Mouse (Mus musculus): ENCODE data around the gene Uts2. TPM values are rescaled to one million over a fixed set of nuclear protein-coding genes. Genes with fewer than 3 reads are reported as not detected.
"Not testable (repeated sequence)": the region's sequence is repeated elsewhere in the genome, so short reads cannot be mapped to it uniquely, and the experiment has no call there.

Uts2 gene
- polyA plus RNA-seq, 1 experiment from 2014 or later = not detected

GRCm38 (mm10) chr4:151001397-151001796, 4.5 kb downstream of the Uts2 start:
- Histone ChIP-seq H3K9me3 (replicated peaks; ENCODE audit: control insufficient read depth, low read length) (no peaks in the 10 kb centered on the region), H3K36me3 (ENCODE audit: control insufficient read depth, insufficient read depth) (peaks cover 8% of the 10 kb centered on the region; the same call in 1 of the 2 replicates), H3K9ac (ENCODE audit: low read length) (no peak overlapping the region), H3K4me1 (ENCODE audit: control insufficient read depth, insufficient read depth, low read length) (no peaks in the 10 kb centered on the region), H3K27ac (ENCODE audit: low read length) (no peak overlapping the region), H3K4me3 (ENCODE audit: low read length) (no peak overlapping the region), H3K4me2 (ENCODE audit: low read depth, low read length) (no peak overlapping the region), H3K27me3 (ENCODE audit: control insufficient read depth, insufficient read depth, low read length) (no peaks in the 10 kb centered on the region)
- ATAC-seq (replicated peaks; ENCODE audit: extremely low read depth, insufficient read depth, low FRiP score) = no peak
- WGBS = 68% methylated on average over 13 of the region's 13 CpGs

DNA sequence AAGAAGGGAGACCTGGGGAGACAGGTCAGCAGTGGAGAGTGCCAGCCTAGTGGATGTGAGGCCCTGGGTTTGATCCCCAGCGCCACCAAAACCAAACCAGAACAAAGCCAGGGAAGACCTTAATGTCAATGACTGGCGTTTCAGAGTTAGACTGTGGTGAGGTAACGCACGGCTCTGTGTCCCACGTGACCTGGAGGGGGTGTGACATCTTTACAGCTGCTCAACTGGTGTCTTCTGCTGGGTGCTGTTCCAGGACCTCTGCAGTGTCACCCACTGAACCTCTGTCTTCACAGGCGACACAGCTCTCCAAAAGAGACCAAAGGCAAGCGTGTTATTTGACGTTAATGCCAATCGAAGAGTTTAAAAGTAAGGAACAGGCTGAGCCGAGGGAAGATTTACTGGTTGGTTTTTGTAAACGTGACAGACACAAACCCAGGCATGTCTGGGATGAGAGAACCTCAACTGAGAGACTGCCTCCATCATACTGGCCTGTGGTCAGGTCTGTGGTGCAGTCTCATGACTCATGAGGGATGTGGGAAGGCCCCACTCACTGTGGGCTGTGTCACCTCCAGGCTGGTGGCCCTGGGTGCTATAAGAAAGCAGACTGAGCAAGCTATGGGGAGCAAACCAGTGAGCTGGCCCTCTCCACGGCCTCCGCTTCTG, 8.9 kb downstream of the Uts2 start:
- Histone ChIP-seq H3K27ac (ENCODE audit: low read length) (no peak overlapping the region), H3K4me3 (ENCODE audit: low read length) (no peak overlapping the region), H3K4me2 (ENCODE audit: low read depth, low read length) (no peak overlapping the region), H3K9me3 (replicated peaks; ENCODE audit: control insufficient read depth, low read length) (no peaks in the 10 kb centered on the region), H3K27me3 (ENCODE audit: control insufficient read depth, insufficient read depth, low read length) (no peaks in the 10 kb centered on the region), H3K4me1 (ENCODE audit: control insufficient read depth, insufficient read depth, low read length) (no peaks in the 10 kb centered on the region), H3K36me3 (ENCODE audit: control insufficient read depth, insufficient read depth) (peaks cover 8% of the 10 kb centered on the region; the same call in 1 of the 2 replicates), H3K9ac (ENCODE audit: low read length) (no peak overlapping the region)
- ATAC-seq (replicated peaks; ENCODE audit: extremely low read depth, insufficient read depth, low FRiP score) = no peak
- 85% methylated on average over 13 of the region's 13 CpGs for WGBS

DNA sequence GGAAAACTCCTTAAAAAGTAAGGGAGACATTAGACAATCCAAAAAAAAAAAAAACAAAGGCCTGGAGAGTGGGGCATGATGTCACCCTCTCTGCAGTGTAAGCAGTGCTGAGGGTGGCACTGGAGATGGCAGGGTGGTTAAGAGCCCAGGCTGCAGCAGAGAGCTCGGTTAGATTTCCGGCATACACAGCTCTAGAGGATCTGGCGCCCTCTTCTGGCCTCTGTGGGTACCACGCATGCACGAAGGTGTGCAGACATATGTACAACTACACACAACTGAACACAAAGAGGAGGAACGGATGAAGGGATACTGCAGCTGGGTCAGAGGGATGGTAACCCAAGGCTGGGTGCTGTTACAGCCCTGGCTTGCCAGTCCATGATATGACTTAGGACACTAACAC, 10.0 kb downstream of the Uts2 start:
- Histone ChIP-seq H3K9me3 (replicated peaks; ENCODE audit: control insufficient read depth, low read length) (no peaks in the 10 kb centered on the region), H3K4me2 (ENCODE audit: low read depth, low read length) (no peak overlapping the region), H3K9ac (ENCODE audit: low read length) (no peak overlapping the region), H3K27ac (ENCODE audit: low read length) (no peak overlapping the region), H3K4me1 (ENCODE audit: control insufficient read depth, insufficient read depth, low read length) (no peaks in the 10 kb centered on the region), H3K27me3 (ENCODE audit: control insufficient read depth, insufficient read depth, low read length) (no peaks in the 10 kb centered on the region), H3K36me3 (ENCODE audit: control insufficient read depth, insufficient read depth) (peaks cover 8% of the 10 kb centered on the region; the same call in 1 of the 2 replicates), H3K4me3 (ENCODE audit: low read length) (no peak overlapping the region)
- WGBS = 45% methylated on average over 6 of the region's 6 CpGs
- no peak for ATAC-seq (replicated peaks; ENCODE audit: extremely low read depth, insufficient read depth, low FRiP score)

GRCm38 (mm10) chr4:151010316-151010715, 13.4 kb downstream of the Uts2 start:
- 83% methylated on average over 7 of the region's 7 CpGs for WGBS

GRCm38 (mm10) chr4:151015946-151016345, 19.0 kb downstream of the Uts2 start:
- H3K4me1 ChIP-seq (ENCODE audit: control insufficient read depth, insufficient read depth, low read length) = no peaks in the 10 kb centered on the region
- H3K36me3 ChIP-seq (ENCODE audit: control insufficient read depth, insufficient read depth) = peaks cover 11% of the 10 kb centered on the region
- H3K27ac ChIP-seq (ENCODE audit: low read length) = no peak overlapping the region
- 85% methylated on average over 10 of the region's 10 CpGs for WGBS
- H3K27me3 ChIP-seq (ENCODE audit: control insufficient read depth, insufficient read depth, low read length) = no peaks in the 10 kb centered on the region
- no peak for ATAC-seq (replicated peaks; ENCODE audit: extremely low read depth, insufficient read depth, low FRiP score)
- no peak overlapping the region for H3K4me3 ChIP-seq (ENCODE audit: low read length)
- H3K9me3 ChIP-seq (replicated peaks; ENCODE audit: control insufficient read depth, low read length) = no peaks in the 10 kb centered on the region
- no peak overlapping the region for H3K9ac ChIP-seq (ENCODE audit: low read length)
- no peak overlapping the region for H3K4me2 ChIP-seq (ENCODE audit: low read depth, low read length)

More at GRCm38 (mm10) chr4:151010316-151010715, 13.4 kb downstream of the Uts2 start:
- H3K9ac ChIP-seq (ENCODE audit: low read length) = no peak overlapping the region
- peaks cover 7% of the 10 kb centered on the region; the same call in 1 of the 2 replicates for H3K36me3 ChIP-seq (ENCODE audit: control insufficient read depth, insufficient read depth)
- no peaks in the 10 kb centered on the region for H3K4me1 ChIP-seq (ENCODE audit: control insufficient read depth, insufficient read depth, low read length)
- H3K4me3 ChIP-seq (ENCODE audit: low read length) = no peak overlapping the region
- no peaks in the 10 kb centered on the region for H3K27me3 ChIP-seq (ENCODE audit: control insufficient read depth, insufficient read depth, low read length)
- H3K27ac ChIP-seq (ENCODE audit: low read length) = no peak overlapping the region
- H3K9me3 ChIP-seq (replicated peaks; ENCODE audit: control insufficient read depth, low read length) = no peaks in the 10 kb centered on the region
- no peak for ATAC-seq (replicated peaks; ENCODE audit: extremely low read depth, insufficient read depth, low FRiP score)
- H3K4me2 ChIP-seq (ENCODE audit: low read depth, low read length) = no peak overlapping the region

DNA sequence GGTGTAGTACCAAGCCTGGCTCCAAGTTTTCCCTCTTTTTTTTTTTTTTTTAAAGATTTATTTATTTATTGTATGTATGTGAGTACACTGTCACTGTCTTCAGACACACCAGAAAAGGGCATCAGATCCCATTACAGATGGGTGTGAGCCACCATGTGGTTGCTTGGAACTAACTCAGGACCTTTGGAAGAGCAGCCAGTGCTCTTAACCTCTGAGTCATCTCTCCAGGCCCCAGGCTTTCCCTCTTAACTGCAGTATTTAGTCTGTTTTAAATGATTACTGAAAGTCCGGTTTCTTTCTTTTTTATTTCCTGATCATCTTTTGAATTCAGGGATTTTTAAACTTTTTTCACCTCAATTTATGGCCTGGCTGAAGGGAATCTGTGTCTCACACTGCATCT, 20.5 kb downstream of the Uts2 start:
- not testable (repeated sequence) for H3K4me3 ChIP-seq (ENCODE audit: low read length); H3K4me1 ChIP-seq (ENCODE audit: control insufficient read depth, insufficient read depth, low read length); H3K27me3 ChIP-seq (ENCODE audit: control insufficient read depth, insufficient read depth, low read length); ATAC-seq (replicated peaks; ENCODE audit: extremely low read depth, insufficient read depth, low FRiP score); H3K4me2 ChIP-seq (ENCODE audit: low read depth, low read length); H3K9ac ChIP-seq (ENCODE audit: low read length); H3K9me3 ChIP-seq (replicated peaks; ENCODE audit: control insufficient read depth, low read length); H3K27ac ChIP-seq (ENCODE audit: low read length)
- H3K36me3 ChIP-seq (ENCODE audit: control insufficient read depth, insufficient read depth) = peaks cover 11% of the 10 kb centered on the region
- 84% methylated on average over 1 of the region's 1 CpGs for WGBS

GRCm38 (mm10) chr4:151024152-151024551, 27.3 kb downstream of the Uts2 start:
- Histone ChIP-seq H3K4me2 (ENCODE audit: low read depth, low read length) (no peak overlapping the region), H3K27ac (ENCODE audit: low read length) (no peak overlapping the region)
- WGBS = 41% methylated on average over 9 of the region's 9 CpGs

DNA sequence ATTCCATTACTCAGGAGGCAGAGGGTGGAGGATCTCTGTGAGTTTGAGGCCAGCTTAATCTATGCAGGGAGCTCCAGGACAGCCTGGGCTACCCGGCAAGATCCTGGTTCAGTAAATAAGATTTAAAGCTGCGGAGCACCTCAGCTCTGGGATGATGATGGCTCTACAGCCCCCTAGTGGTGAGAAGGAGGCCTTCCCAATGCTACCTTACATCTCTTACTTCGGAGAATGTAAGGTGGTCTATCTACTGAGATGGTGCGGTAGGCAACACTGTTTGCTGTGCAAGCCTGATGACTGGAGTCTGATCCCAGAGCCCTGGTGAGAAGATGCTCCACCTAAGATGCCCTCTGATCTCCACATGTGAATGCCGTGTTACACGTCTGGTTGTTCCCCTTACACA, 30.1 kb downstream of the Uts2 start:
- H3K9me3 ChIP-seq (replicated peaks; ENCODE audit: control insufficient read depth, low read length) = no peaks in the 10 kb centered on the region
- H3K4me3 ChIP-seq (ENCODE audit: low read length) = no peak overlapping the region
- H3K9ac ChIP-seq (ENCODE audit: low read length) = no peak overlapping the region
- H3K4me2 ChIP-seq (ENCODE audit: low read depth, low read length) = no peak overlapping the region
- WGBS = 50% methylated on average over 6 of the region's 6 CpGs
- H3K27me3 ChIP-seq (ENCODE audit: control insufficient read depth, insufficient read depth, low read length) = no peaks in the 10 kb centered on the region
- 0 out of 2 replicates have a peak, but pooled peaks cover 2% of the 10 kb centered on the region for H3K4me1 ChIP-seq (ENCODE audit: control insufficient read depth, insufficient read depth, low read length)
- ATAC-seq (replicated peaks; ENCODE audit: extremely low read depth, insufficient read depth, low FRiP score) = 0 out of 2 replicates have a peak, but pooled peaks have one; percentile 23
- no peak overlapping the region for H3K27ac ChIP-seq (ENCODE audit: low read length)
- H3K36me3 ChIP-seq (ENCODE audit: control insufficient read depth, insufficient read depth) = peaks cover 2% of the 10 kb centered on the region; the same call in 1 of the 2 replicates

More at GRCm38 (mm10) chr4:151024152-151024551, 27.3 kb downstream of the Uts2 start:
- H3K9me3 ChIP-seq (replicated peaks; ENCODE audit: control insufficient read depth, low read length) = no peaks in the 10 kb centered on the region
- no peak for ATAC-seq (replicated peaks; ENCODE audit: extremely low read depth, insufficient read depth, low FRiP score)
- peaks cover 2% of the 10 kb centered on the region; the same call in 1 of the 2 replicates for H3K36me3 ChIP-seq (ENCODE audit: control insufficient read depth, insufficient read depth)
- no peaks in the 10 kb centered on the region for H3K27me3 ChIP-seq (ENCODE audit: control insufficient read depth, insufficient read depth, low read length)
- H3K4me1 ChIP-seq (ENCODE audit: control insufficient read depth, insufficient read depth, low read length) = 0 out of 2 replicates have a peak, but pooled peaks cover 2% of the 10 kb centered on the region
- H3K9ac ChIP-seq (ENCODE audit: low read length) = no peak overlapping the region
- H3K4me3 ChIP-seq (ENCODE audit: low read length) = no peak overlapping the region

GRCm38 (mm10) chr4:151036521-151036920, 39.6 kb downstream of the Uts2 start:
- Histone ChIP-seq H3K4me2 (ENCODE audit: low read depth, low read length) (no peak overlapping the region), H3K4me1 (ENCODE audit: control insufficient read depth, insufficient read depth, low read length) (peaks cover 5% of the 10 kb centered on the region), H3K9ac (ENCODE audit: low read length) (no peak overlapping the region), H3K36me3 (ENCODE audit: control insufficient read depth, insufficient read depth) (no peaks in the 10 kb centered on the region), H3K27ac (ENCODE audit: low read length) (no peak overlapping the region), H3K4me3 (ENCODE audit: low read length) (no peak overlapping the region), H3K9me3 (replicated peaks; ENCODE audit: control insufficient read depth, low read length) (no peaks in the 10 kb centered on the region), H3K27me3 (ENCODE audit: control insufficient read depth, insufficient read depth, low read length) (no peaks in the 10 kb centered on the region)
- 79% methylated on average over 7 of the region's 7 CpGs for WGBS
- no peak for ATAC-seq (replicated peaks; ENCODE audit: extremely low read depth, insufficient read depth, low FRiP score)

Measured in heart, embryonic 16.5 days (tissue).